8 mouse cellular contexts compared by ENCODE assay signal in genomic region chr3:89089882-89090591, GRCm38 (mm10). TPM values are rescaled to one million over a fixed set of nuclear protein-coding genes. Genes with fewer than 3 reads are reported as not detected.
A peak's percentile ranks its signal among the peaks of the same experiment; 100 is the strongest.
DNase-seq lines count a peak whose midpoint lies in the region; ATAC-seq lines count a peak whose summit lies in the region.

No protein-coding gene starts in this region.

- ATAC-seq in megakaryocyte, adult 5-6 weeks (ENCODE audit: poor library complexity, severe bottlenecking) = peak; percentile 90

- DNase-seq in adrenal gland, adult (ENCODE audit: inconsistent age in 2 of 2, low spot score in 1 of 2) = peak; percentile 91 to 97
- peak; percentile 88 for DNase-seq in embryo, embryonic 10.5 days (ENCODE audit: low spot score)
- peak; percentile 76 for DNase-seq in gastrocnemius, postnatal 10 days
- peak; percentile 96 for DNase-seq in induced T-regulatory cell, adult 2 months (ENCODE audit: low read depth)
- peak; percentile 74 to 85 for DNase-seq in left cerebral cortex, adult 8-10 months (ENCODE audit: low spot score in 2 of 2)
- peak; percentile 78 for DNase-seq in right cerebral cortex, postnatal 14 days
- DNase-seq in urinary bladder, postnatal 25 days (ENCODE audit: low spot score) = peak; percentile 71

RNA-seq across cellular contexts. Expression of gene Rusc1, which starts 3.1 kb away (rescaled TPM):
- total RNA-seq in gastrocnemius, postnatal 10 days (2021) = 1 to 10 TPM; 9.7 to 9.9 TPM
- total RNA-seq in left cerebral cortex, adult 8-10 months (2022) = 100 to 1,000 TPM; 170 to 198 (median 187) TPM
- 11.6 and 13.7 TPM in 2 replicates for total RNA-seq in megakaryocyte, adult 5-6 weeks (2015)
- total RNA-seq in megakaryocyte, adult 5-6 weeks (2017) = 11.3 and 11.8 TPM in 2 replicates

RNA-seq across cellular contexts. Expression of gene Gm43738, which starts 10.9 kb away (rescaled TPM):
- total RNA-seq in gastrocnemius, postnatal 10 days (2021) = not detected
- under 1 TPM in 1 of 4 experiments, not detected in 3; 0.21 TPM for total RNA-seq in left cerebral cortex, adult 8-10 months (2022)
- not detected in 2 replicates for total RNA-seq in megakaryocyte, adult 5-6 weeks (2015)
- total RNA-seq in megakaryocyte, adult 5-6 weeks (2017) = not detected in 2 replicates

RNA-seq across cellular contexts. Expression of gene Fdps, which starts 11.7 kb away (rescaled TPM):
- 10 to 100 TPM; 33.7 to 35.5 TPM for total RNA-seq in gastrocnemius, postnatal 10 days (2021)
- total RNA-seq in left cerebral cortex, adult 8-10 months (2022) = 100 to 1,000 TPM in 2 of 4 experiments, 10 to 100 TPM in 2; 84.4 to 129 (median 100) TPM
- 57.3 and 64.0 TPM in 2 replicates for total RNA-seq in megakaryocyte, adult 5-6 weeks (2015)
- 132 and 150 TPM in 2 replicates for total RNA-seq in megakaryocyte, adult 5-6 weeks (2017)

RNA-seq across cellular contexts. Expression of gene Pklr, which starts 45.9 kb away (rescaled TPM):
- total RNA-seq in gastrocnemius, postnatal 10 days (2021) = under 1 TPM in 1 of 2 experiments, not detected in 1; 0.41 TPM
- not detected for total RNA-seq in left cerebral cortex, adult 8-10 months (2022)
- 1.2 and 4.0 TPM in 2 replicates for total RNA-seq in megakaryocyte, adult 5-6 weeks (2015)
- total RNA-seq in megakaryocyte, adult 5-6 weeks (2017) = 1.4 and 8.0 TPM in 2 replicates

Comparison
In these comparisons a context has a peak if more than half of its experiments do, and no peak if none do; other contexts are left out.
1. Peak in every context shown above with its lines: DNase-seq and ATAC-seq.
2. RNA of gene Rusc1, which starts 3.1 kb away (total RNA-seq): 170 to 198 TPM in left cerebral cortex, adult 8-10 months; 11.3 to 13.7 TPM in megakaryocyte, adult 5-6 weeks and 9.7 to 9.9 TPM in gastrocnemius, postnatal 10 days; every median in the first group is over 10 times any median in the second.